Mouse (Mus musculus): ENCODE measurements around the gene Zdhhc11.

Gene Zdhhc11

DNA sequence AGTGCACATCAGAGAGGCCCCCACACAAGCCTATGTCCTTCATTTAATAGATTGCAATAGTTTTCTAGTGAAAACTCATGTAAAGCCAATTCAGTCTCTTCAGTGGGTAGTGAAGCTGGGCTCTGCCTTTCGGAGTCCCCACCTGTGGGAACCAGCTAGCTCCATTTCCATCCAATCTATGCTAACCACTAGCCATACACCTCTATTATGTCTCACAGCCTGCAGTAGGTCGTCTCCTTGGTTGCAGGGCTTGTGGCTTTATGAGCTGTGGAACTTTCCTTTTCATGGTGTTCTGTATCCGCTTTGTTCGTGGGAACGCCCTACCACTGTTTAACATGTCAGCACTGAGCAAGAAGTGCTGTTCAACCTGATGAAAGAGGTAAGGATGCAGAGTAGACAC lies at the start of gene Zdhhc11:
TSS of gene Zdhhc11 (plus strand) at position 301 of the 400 bp plus-strand sequence.
- DNase-seq (ENCODE audit: low spot score) = no peak

DNA sequence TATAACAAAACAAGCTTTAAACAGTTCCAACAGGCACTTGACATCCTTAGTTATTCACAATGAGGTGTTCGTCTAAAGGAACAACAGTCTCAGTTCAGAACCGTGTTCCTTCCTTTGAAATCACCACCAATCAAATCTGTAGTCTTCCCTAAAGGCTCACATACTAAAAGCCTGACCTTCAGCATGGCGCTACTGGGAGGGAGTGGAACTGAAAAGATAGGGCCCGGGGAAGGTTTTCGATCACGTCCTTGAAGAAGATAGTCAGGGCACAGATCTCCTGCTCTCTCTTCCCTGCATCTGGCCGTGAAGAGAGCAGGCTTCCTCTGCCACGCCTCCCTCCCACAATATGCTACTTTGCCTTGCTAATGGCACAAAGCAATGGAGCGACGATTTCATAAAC lies 31.4 kb upstream of the Zdhhc11 start:
- DNase-seq (ENCODE audit: low spot score) = no peak

GRCm38 (mm10) chr13:73936938-73937320 lies 26.7 kb upstream of the Zdhhc11 start:
- no peak for DNase-seq (ENCODE audit: low spot score)

GRCm38 (mm10) chr13:73937321-73938176 lies 26.1 kb upstream of the Zdhhc11 start, which contains the start of the genes Trip13 and Brd9:
Gene Trip13 (minus strand): TSS chr13:73937784.
Gene Brd9 (plus strand): TSS chr13:73937811.
- DNase-seq (ENCODE audit: low spot score) = peak; percentile 95

DNA sequence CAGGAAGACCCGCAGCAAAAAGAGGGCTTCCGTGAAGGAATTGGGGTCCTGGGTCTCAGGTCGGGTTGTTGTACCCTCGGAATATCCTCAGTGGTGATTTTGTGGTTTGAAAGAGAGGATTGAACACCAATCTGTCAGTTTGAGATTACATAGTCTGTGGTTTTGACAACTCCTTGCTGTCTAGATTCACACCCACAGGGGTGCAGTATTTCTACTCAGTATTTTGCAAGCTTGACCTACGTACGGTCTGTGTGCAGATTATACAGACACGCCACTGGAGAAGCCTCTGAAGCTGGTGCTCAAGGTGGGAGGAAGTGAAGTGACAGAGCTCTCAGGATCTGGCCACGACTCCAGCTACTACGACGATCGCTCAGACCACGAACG lies 25.5 kb upstream of the Zdhhc11 start:
- DNase-seq (ENCODE audit: low spot score) = no peak

GRCm38 (mm10) chr13:73939101-73939500 lies 24.6 kb upstream of the Zdhhc11 start:
- no peak for DNase-seq (ENCODE audit: low spot score)

DNA sequence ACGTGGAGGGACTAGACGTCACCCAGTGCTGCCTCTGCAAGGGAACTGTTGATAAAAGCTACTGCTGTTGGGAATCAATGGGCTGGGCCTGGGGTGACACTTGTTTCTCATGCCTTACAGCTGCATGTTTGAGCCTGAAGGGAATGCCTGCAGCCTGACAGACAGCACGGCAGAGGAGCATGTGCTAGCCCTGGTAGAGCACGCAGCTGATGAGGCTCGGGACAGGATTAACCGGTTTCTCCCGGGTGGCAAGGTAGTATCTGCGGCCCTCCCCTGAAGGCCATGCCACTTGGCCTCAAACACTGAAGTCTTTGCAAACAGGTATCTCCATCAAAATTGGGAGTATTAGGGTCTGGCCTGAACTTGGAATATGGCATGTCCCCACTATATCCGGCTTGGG lies 19.0 kb upstream of the Zdhhc11 start:
- no peak for DNase-seq (ENCODE audit: low spot score)

- no peak for DNase-seq (ENCODE audit: low spot score)
Measured at GRCm38 (mm10) chr13:73953551-73954130, 10.0 kb upstream of the Zdhhc11 start.

- DNase-seq (ENCODE audit: low spot score) = no peak
Measured at GRCm38 (mm10) chr13:73954666-73955065, 9.0 kb upstream of the Zdhhc11 start.

- DNase-seq (ENCODE audit: low spot score) = no peak
Measured at GRCm38 (mm10) chr13:73955531-73955930, 8.1 kb upstream of the Zdhhc11 start.

DNA sequence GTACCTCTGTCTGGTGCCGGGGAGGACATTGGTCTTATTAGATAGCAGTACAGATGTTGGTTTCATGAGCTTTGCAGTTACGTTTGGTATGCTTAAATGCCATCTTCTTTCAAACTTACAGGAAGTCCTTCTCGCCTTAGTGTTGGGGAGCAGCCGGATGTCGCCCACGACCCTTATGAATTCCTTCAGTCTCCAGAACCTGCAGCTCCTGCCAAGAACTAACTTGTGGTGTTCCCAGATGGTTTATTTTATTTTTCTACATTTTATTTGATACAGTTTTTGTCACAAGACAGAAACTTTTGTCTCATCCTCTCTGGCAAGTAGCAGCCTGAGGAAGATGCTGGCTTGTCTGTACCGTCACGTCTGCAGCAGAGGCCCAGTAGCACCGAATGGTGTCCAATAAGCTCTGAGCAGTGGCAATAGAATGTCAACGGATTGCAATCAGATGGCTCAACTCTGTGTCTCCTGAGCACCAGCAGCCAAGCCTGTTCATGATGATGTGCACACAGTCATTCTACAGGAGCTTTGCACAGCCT lies 3.5 kb upstream of the Zdhhc11 start:
- DNase-seq (ENCODE audit: low spot score) = no peak

DNA sequence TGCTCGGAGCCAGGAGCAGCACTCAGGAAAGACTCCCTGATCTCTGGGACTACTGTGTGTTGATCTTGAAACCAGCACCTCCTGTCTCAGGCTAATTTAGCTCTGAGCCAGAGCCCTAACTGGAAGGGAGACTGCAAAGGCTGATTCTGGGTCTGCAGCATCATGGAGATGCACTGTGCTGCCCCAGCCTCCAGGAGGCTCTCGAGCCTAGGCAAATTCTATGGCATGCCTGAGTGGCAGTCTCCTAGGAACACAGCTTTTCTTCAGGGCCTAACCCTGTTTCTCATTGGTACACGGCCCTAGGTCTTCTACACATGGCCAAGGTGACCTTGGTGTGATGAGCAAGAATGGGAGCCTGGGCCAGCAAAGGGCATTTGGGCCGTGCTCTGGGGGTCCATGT lies 2.5 kb upstream of the Zdhhc11 start:
- no peak for DNase-seq (ENCODE audit: low spot score)

DNA sequence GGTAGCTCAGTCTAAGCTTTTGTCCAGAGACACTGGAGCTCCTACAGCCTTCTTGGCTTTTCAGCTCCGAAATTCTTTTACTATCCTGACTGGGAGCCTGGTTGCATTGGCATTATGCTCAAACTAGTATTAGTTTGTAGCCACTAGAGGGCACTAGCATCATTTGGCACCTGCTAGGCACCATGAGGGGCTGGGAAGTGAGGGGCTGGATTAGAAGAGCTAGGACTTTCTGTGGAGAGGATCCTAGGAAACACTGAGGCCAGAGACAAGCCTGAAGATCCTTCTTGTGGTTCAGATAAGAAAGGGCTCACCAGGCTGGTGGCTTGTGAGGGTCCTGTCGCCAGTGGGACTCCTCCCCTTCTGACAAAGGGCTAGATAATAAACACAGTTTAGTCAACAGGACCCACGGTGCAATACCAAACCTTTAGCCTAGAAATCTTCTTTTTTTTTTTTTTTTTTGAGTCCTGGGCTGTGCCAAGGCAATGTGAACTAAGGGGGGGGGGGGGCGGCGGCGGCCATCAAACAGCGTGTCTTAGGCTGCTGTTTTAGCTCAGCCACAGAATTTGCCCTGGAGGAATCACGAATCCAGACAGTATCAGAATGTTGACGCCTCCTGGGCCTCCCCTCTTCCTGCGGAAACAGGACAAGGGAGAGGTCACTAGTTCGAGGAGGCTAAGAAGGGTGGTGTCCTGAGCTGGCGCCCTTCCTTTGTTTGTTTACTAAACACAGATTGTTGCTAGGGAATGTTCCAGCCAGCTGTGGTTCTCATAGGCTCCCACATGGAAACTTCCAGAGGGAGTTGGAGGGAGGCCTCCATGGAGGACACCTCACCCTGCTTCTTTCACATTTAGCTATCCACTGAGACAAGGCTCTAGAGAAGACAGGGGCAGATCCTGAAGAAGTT lies 7.1 kb downstream of the Zdhhc11 start:
- DNase-seq (ENCODE audit: low spot score) = peak; percentile 65

GRCm38 (mm10) chr13:73974523-73974922 lies 10.9 kb downstream of the Zdhhc11 start:
- no peak for DNase-seq (ENCODE audit: low spot score)

- no peak for DNase-seq (ENCODE audit: low spot score)
Measured at GRCm38 (mm10) chr13:73976935-73977334, 13.3 kb downstream of the Zdhhc11 start.

DNA sequence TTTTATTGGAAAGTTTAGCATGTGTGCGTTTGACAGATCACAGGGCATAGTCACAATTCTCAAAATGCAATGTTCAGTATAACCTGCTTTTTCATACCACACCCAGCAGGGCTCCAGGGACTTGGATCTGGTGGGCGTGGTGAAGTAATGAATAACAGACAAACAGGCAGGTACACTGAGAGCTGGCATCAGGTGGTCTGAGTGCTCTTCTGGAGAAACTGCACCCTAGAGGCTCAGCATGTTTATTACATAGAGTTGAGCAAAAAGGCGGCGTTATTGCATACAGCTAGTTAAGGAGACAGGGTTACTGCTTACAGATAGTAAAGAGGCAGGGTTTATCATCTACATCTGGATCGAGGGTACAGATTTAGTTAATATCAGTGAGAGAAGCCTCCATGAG lies 26.7 kb downstream of the Zdhhc11 start:
- no peak for DNase-seq (ENCODE audit: low spot score)

- DNase-seq (ENCODE audit: low spot score) = no peak
Measured at GRCm38 (mm10) chr13:73990761-73991160, 27.1 kb downstream of the Zdhhc11 start.

DNA sequence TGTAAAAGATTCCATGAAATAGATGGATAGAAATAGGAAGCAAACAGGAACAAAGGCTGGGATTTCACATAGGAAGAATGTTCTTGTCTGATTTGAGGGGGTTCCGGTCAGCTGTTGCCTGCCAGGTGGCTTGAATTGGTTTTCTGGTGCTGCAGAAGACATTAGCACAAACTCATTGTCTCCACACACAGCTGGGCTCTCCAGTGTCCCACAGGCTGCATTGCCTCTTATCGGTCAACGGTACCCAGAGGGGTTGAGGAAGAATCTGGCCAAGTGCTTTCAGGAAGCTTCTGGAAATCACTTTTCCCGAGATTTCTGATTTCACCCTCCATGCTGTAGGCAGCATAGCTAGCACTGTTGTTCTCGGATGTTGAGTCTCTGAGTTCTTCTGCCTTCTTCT lies 27.6 kb downstream of the Zdhhc11 start:
- no peak for DNase-seq (ENCODE audit: low spot score)

DNA sequence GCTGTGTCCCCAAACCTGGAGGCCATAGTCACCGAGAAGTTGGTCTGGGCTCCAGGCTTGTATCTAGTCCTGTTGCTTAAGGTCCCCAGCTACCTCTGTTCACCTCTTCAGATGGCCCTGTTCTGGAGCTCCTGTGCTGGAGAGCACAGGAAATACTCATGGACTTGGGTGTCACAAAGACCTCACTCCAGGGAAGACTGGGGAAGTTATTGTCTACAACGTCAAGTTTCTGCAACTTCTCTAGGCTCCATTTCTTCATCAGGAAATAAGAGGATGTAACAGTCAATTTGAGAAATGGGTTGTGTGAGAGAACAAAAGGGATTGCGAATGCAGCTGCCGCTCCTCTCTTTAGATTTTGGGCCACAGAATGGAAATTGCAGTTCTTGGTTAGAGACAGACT lies 32.8 kb downstream of the Zdhhc11 start:
- no peak for DNase-seq (ENCODE audit: low spot score)

DNA sequence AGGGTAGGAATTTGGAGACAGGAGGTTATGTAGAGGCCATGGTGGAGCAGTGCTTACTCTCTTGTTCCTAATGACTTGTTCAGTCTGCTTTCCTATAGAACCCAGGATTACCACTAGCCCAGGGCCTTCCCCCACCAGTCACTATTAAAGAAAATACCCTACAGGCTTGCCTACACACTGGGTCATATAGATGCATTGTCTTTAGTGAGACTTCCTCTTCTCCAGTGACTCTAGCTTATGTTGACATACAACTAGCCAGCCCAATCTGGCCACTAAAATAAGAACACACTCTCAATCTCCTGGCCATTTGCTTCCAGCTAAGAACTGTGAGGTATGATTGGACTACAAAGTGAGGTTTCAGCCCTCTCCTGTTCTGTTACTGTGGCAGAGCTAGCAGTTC lies 36.9 kb downstream of the Zdhhc11 start:
- DNase-seq (ENCODE audit: low spot score) = no peak

DNA sequence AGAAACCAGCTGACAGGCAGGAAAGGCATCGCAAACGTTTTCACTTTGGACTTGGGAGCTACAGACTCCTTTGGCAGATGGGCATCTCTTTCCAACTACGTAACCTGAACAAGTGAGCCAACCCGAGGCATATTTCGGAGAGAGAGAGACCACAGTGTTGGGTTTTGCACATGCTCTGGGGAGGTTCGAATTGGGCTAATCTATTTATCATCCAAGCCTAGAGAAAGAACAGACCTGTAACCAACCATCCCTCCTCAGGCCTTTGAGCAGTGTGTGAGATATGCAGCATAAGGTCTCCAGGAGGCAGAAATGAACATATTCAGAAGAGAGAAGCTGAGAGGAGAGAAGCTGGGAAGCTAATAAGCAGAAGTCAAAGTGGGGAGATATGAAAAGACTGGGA lies 37.3 kb downstream of the Zdhhc11 start:
- no peak for DNase-seq (ENCODE audit: low spot score)

GRCm38 (mm10) chr13:74001492-74001891 lies 37.8 kb downstream of the Zdhhc11 start:
- no peak for DNase-seq (ENCODE audit: low spot score)
